Mouse (Mus musculus) liver, embryonic 14.5 days (tissue): Measurements from ENCODE around the gene Sgsm1. TPM values are rescaled to one million over a fixed set of nuclear protein-coding genes. Genes with fewer than 3 reads are reported as not detected.

Source experiments
- ATAC-seq: fragments of 200-750 bp; cut with Nextera tagmentation; 2 replicates; pipeline ENCODE4 v1.8.0; 2017; ENCODE audit warnings: moderate number of reproducible peaks, mild to moderate bottlenecking, moderate library complexity; ENCODE audit not compliant: insufficient read depth
- DNase-seq, 3 experiments: peaks; one replicate each; pipeline ENCODE4 v3.0.0-alpha.2; 2012 to 2013; ENCODE audit warnings: low read depth in 3 of 3, low spot score in 3 of 3
- H3K27ac ChIP-seq: fragments of 300-500 bp; sonication (generic); 2 replicates; pipeline ENCODE4 v1.5.1; 2014; ENCODE audit warnings: moderate library complexity, mild to moderate bottlenecking, control low read depth, inconsistent platforms
- H3K27me3 ChIP-seq: fragments of 300-500 bp; sonication (generic); 2 replicates; pipeline ENCODE4 v1.6.1; 2014; ENCODE audit warnings: mild to moderate bottlenecking, low read length, moderate library complexity; ENCODE audit not compliant: control insufficient read depth, insufficient read depth
- H3K36me3 ChIP-seq: fragments of 300-500 bp; sonication (generic); replicated peaks from 2 replicates; pipeline ENCODE4 v1.6.1; 2014; ENCODE audit warnings: low read depth; ENCODE audit not compliant: control insufficient read depth, insufficient read depth
- H3K4me1 ChIP-seq, 2 experiments: fragments of 200-500 bp in 1 of 2; fragments of 300-500 bp in 1 of 2; sonication (generic) in 1 of 2; replicated peaks; 2 replicates each; pipeline ENCODE4 v1.6.1; 2012 to 2014; ENCODE audit warnings: antibody characterized with exemption in 1 of 2, inconsistent platforms in 1 of 2, low read length in 1 of 2; ENCODE audit not compliant: control insufficient read depth in 2 of 2, insufficient read depth in 2 of 2
- H3K4me2 ChIP-seq: fragments of 300-500 bp; sonication (generic); 2 replicates; pipeline ENCODE4 v1.6.1; 2014; ENCODE audit warnings: low read depth, mild to moderate bottlenecking, control low read depth, moderate library complexity
- H3K4me3 ChIP-seq, 2 experiments: fragments of 200-500 bp in 1 of 2; fragments of 300-500 bp in 1 of 2; sonication (generic) in 1 of 2; 2 replicates each; pipeline ENCODE4 v1.5.1; 2012 to 2014; ENCODE audit warnings: low read depth in 2 of 2, low read length in 2 of 2, mild to moderate bottlenecking in 2 of 2, control low read depth in 1 of 2, inconsistent platforms in 1 of 2, moderate library complexity in 1 of 2; ENCODE audit not compliant: insufficient read depth in 1 of 2
- H3K9ac ChIP-seq: fragments of 300-500 bp; sonication (generic); replicated peaks from 2 replicates; pipeline ENCODE4 v1.6.1; 2014; ENCODE audit warnings: mild to moderate bottlenecking, control low read depth, moderate library complexity
- H3K9me3 ChIP-seq: fragments of 300-500 bp; sonication (generic); 2 replicates; pipeline ENCODE4 v1.6.1; 2016; ENCODE audit warnings: low read length, mixed read lengths; ENCODE audit not compliant: control insufficient read depth
- CTCF ChIP-seq: IDR thresholded peaks from 2 replicates; pipeline ENCODE4 v1.5.1; 2016; ENCODE audit warnings: antibody characterized with exemption, low read depth, control low read depth
- EP300 ChIP-seq: IDR thresholded peaks from 2 replicates; pipeline ENCODE4 v1.6.1; 2016; ENCODE audit warnings: antibody characterized with exemption, low read depth
- WGBS: fragments of 180-500 bp; shearing (Covaris S2); extraction: QIAGEN DNeasy Blood & Tissue Kit; methylation state at CpG from one replicate; pipeline ENCODE4 v1.1.7; 2014; ENCODE audit not compliant: insufficient replicate concordance; 5-methylcytosine and 5-hydroxymethylcytosine counted together
- polyA plus RNA-seq, 2 experiments: library from polyadenylated mRNA; depleted of rRNA in 1 of 2; stranded (reverse) in 1 of 2; unstranded in 1 of 2; fragments of >200 nt; fragmentation: Nextera tagmentation in 1 of 2; extraction: Ambion mirVana in 1 of 2; gene quantifications; 2 replicates each; pipeline versions ENCODE4 v1.2.1 to v1.2.3; 2012 to 2014

The Sgsm1 gene
- polyA plus RNA-seq, 2 experiments = 1.4 to 1.5 TPM

GRCm38 (mm10) chr5:113298826-113299225, 11.8 kb downstream of the Sgsm1 start:
- H3K4me2 ChIP-seq = no peak overlapping the region
- H3K27me3 ChIP-seq = no peaks in the 10 kb centered on the region
- no peaks in the 10 kb centered on the region for H3K36me3 ChIP-seq
- ATAC-seq = no peak
- no peak for DNase-seq
- no peaks in the 10 kb centered on the region for H3K9me3 ChIP-seq
- no peak overlapping the region for H3K27ac ChIP-seq
- no peaks in the 10 kb centered on the region for H3K4me1 ChIP-seq
- 54% methylated on average over 6 of the region's 6 CpGs for WGBS
- TF ChIP-seq CTCF (no peak), EP300 (no peak)
- H3K9ac ChIP-seq = no peak overlapping the region
- H3K4me3 ChIP-seq = no peak overlapping the region

GRCm38 (mm10) chr5:113298040-113298439, 12.5 kb downstream of the Sgsm1 start:
- no peak for TF ChIP-seq EP300
- no peak for TF ChIP-seq CTCF
- ATAC-seq (no peak), DNase-seq (no peak)
- Histone ChIP-seq H3K9me3 (no peaks in the 10 kb centered on the region), H3K27ac (no peak overlapping the region), H3K4me2 (no peak overlapping the region), H3K27me3 (no peaks in the 10 kb centered on the region), H3K4me3 (no peak overlapping the region), H3K36me3 (no peaks in the 10 kb centered on the region), H3K9ac (no peak overlapping the region), H3K4me1 (no peaks in the 10 kb centered on the region)
- WGBS = 16% methylated on average over 12 of the region's 12 CpGs

- Histone ChIP-seq H3K9ac (no peak overlapping the region), H3K4me2 (no peak overlapping the region), H3K4me3 (no peak overlapping the region), H3K4me1 (no peaks in the 10 kb centered on the region), H3K27ac (no peak overlapping the region), H3K9me3 (no peaks in the 10 kb centered on the region), H3K27me3 (no peaks in the 10 kb centered on the region), H3K36me3 (no peaks in the 10 kb centered on the region)
- TF ChIP-seq CTCF (peak; percentile 37), EP300 (no peak)
- ATAC-seq (no peak), DNase-seq (no peak)
- WGBS = 44% methylated on average over 4 of the region's 4 CpGs
Measured at GRCm38 (mm10) chr5:113295791-113296190, 14.8 kb downstream of the Sgsm1 start.

GRCm38 (mm10) chr5:113294575-113294974, 16.0 kb downstream of the Sgsm1 start:
- TF ChIP-seq CTCF (no peak), EP300 (no peak)
- no peak for ATAC-seq
- DNase-seq = no peak
- 64% methylated on average over 5 of the region's 5 CpGs for WGBS
- H3K9me3 ChIP-seq = no peaks in the 10 kb centered on the region
- no peaks in the 10 kb centered on the region for H3K36me3 ChIP-seq
- no peak overlapping the region for H3K4me2 ChIP-seq
- no peak overlapping the region for H3K27ac ChIP-seq
- no peak overlapping the region for H3K9ac ChIP-seq
- H3K4me1 ChIP-seq = no peaks in the 10 kb centered on the region
- no peaks in the 10 kb centered on the region for H3K27me3 ChIP-seq
- H3K4me3 ChIP-seq = no peak overlapping the region

GRCm38 (mm10) chr5:113293446-113293845, 17.1 kb downstream of the Sgsm1 start:
- 59% methylated on average over 4 of the region's 4 CpGs for WGBS
- ATAC-seq = no peak
- TF ChIP-seq CTCF (no peak), EP300 (no peak)

More at GRCm38 (mm10) chr5:113293446-113293845, 17.1 kb downstream of the Sgsm1 start:
- Histone ChIP-seq H3K36me3 (no peaks in the 10 kb centered on the region), H3K27ac (no peak overlapping the region), H3K27me3 (no peaks in the 10 kb centered on the region), H3K4me1 (no peaks in the 10 kb centered on the region), H3K4me2 (no peak overlapping the region), H3K4me3 (no peak overlapping the region), H3K9ac (no peak overlapping the region), H3K9me3 (no peaks in the 10 kb centered on the region)
- no peak for DNase-seq
